Mouse (Mus musculus): ENCODE results near the gene Tfap2a.

DNA sequence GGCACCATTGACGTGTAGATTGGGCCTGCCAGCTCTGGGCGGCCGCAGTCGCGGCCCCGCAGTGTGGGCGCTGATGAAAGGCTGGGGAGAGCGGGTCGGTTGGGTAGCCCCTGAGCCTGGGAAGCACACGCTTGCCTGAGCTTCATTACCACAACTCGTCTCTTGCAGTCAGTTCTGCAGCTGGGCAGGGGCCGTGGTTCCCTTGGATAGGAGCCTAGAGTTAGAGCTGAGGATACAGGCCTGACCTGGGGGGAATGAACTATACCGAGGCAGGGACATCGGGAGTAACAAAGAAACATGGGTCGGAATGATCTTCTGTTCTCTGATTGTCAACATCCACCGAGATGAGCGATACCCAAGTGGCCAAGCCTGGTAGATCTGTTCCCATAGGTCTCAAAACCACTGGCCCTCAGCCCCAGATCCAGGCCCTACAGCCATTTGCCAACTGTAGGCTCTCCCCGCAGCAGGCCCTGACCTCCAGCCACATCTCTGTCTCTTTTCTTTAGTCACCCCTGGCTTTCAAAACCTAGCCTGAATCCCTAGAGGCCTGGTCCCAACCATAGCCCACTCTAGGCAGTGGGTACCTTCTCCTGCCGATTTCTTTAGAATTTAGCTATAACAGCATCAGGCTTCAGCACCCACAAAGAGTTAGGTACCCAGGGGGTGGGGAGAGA is 1.9 kb downstream of the Tfap2a start:
- TF ChIP-seq GATA1 (IDR thresholded peaks at IDR 0.05; ENCODE audit: low read length) (no peak), TAL1 (IDR thresholded peaks at IDR 0.05; ENCODE audit: low read length) (no peak)
